Mouse (Mus musculus) adrenal gland, adult 2 months (tissue): ENCODE measurements at regions not wholly inside any gene's neighbourhood (a gene's known extent, or its start where the extent isn't known, plus 50 kb on each side); places are given as distances from the start of the nearest gene placed in this dataset.
"Not testable (repeated sequence)": the region's sequence is repeated elsewhere in the genome, so short reads cannot be mapped to it uniquely, and the experiment has no call there.

Experiments
- DNase-seq: peaks from one replicate; pipeline ENCODE4 v3.0.0; 2021

DNA sequence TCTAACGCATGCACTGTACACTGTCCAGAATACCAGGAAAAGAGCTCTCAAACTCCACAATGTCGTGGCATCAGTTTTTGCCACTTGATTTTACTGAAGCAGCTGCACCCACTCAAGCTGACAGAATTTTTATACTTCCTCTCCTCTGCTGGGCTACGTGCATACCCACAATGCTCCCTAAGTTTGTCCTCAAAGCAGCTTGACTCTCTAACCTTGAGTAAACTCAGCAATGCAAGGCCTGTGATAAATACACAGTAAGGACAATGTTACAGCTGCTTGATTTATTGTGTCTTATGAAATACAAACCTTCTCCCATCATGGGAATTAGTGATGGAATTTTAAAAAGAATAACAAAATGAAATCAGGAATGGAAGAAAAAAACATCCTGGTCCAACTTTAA, 129.7 kb downstream of the Trmt11 start:
- peak; percentile 30 for DNase-seq

DNA sequence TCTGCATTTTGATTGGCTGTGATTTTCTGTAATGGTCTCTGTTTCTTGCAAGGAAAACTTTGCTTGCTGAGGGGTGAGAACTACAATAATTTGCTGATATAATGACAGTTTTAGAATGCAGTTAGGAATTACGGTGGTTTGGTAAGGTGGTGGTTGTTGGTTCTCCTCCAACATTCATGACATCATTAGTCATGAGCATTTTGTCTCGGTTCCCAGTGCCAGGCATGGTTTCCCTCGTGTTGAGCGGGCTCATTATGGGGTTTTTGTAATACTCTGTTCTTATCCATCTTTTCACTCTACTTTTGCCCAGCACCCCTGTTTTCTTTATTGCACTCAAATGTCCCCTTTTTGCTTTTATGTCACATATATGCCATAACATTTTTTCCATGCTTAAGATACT, 149.9 kb downstream of the Trmt11 start:
- no peak for DNase-seq

GRCm38 (mm10) chr10:30447057-30447456, 153.5 kb downstream of the Trmt11 start:
- no peak for DNase-seq

- DNase-seq: no peak
These were observed 154.0 kb downstream of the Trmt11 start for GRCm38 (mm10) chr10:30446572-30446971.

GRCm38 (mm10) chr10:30439802-30440201, 160.7 kb downstream of the Trmt11 start:
- no peak for DNase-seq

- no peak for DNase-seq
These were observed 174.1 kb downstream of the Trmt11 start for GRCm38 (mm10) chr10:30426420-30426923.

GRCm38 (mm10) chr10:30419391-30420043, 181.0 kb downstream of the Trmt11 start:
- peak; percentile 7 for DNase-seq

DNA sequence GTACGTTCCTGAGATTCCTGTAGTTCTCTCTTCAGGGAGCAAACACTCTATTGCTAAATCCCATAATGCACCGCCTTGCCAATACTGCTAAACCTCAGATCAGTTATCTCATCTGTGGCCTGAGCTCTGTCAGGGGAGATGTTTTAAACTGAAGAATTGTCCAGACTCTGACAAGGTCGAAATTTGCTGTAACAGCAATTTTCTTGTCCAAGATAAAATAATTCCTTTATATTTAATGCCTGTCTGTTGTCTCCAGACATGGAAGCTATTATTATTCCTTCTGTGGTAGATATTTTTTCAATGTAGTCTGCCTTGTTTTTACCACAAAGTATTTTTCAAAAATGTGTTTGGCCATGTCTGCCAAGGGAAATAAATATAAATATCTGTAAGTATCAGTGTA, 184.2 kb downstream of the Trmt11 start:
- no peak for DNase-seq

- no peak for DNase-seq
These were observed 188.8 kb downstream of the Trmt11 start for GRCm38 (mm10) chr10:30411736-30412135.

DNA sequence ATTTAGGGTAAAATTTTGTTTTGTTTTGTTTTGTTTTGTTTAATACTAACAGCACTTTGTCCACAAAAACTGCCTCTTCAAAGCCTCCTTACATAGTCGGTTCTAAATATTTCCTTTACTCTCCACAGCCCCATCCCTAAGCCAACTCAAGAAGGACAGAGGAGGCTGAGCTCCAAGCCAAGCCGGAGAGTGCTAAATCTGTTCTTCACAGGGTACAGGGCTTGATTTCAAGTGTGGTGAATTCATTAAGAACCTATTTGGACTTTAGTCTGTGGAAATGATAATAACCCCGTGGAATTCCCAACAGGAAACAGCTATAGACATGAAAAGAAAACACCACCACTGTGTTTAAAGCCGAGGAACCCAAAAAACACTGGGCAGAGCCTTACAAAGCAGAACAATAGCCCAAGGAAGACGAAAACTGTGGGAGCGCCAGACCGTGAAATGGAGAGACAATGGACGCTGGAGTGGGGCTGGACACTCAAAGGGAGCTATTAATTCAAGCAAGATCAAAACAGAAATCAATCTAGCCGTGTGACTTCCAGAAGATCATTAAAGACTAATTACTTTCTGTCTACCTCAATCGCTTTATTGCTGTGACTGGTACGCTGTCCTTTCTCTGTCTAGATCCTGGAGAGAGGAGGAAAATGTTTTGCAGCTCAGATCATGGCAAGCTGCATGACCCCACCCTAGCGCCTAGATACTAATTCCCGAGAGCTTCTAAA, 194.7 kb downstream of the Trmt11 start:
- no peak for DNase-seq

DNA sequence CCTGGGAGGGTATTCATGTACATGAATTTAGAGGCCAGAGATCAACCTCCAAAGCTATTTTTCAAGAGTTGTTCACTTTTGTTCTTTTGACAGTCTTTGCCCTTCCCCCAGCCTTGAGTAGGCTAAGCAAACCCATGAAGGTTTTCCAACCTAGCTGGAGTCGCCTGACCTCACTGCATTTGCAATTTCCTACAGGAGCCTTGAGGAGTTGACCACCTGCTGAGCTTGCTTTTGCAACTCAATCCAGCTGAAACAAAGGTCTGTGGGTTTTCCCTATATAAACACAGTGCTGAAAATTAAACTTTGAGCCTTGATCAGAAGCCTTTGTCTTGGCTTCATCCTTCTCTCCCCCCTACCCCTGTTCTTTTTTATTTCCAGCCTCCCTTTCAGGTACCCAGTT, 170.2 kb upstream of the Cenpw start:
- no peak for DNase-seq

DNA sequence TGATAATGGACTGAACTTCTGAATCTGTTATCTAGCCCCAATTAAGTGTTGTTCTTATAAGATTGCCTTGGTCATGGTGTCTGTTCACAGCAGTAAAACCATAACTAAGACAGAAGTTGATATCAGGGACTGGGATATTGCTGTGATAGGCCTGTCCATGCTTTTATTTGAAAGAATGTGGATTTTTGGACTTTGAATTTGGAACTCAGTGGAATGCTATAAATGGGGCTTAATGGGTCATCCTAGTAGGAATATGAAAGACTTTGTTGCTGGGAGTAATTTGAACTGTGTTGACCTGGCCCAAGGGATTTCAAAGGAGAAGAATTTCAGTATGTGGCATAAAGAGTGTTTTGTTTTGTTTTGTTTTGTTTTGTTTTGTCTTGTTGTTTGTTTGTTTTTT, 160.5 kb upstream of the Cenpw start:
- not testable (repeated sequence) for DNase-seq

DNA sequence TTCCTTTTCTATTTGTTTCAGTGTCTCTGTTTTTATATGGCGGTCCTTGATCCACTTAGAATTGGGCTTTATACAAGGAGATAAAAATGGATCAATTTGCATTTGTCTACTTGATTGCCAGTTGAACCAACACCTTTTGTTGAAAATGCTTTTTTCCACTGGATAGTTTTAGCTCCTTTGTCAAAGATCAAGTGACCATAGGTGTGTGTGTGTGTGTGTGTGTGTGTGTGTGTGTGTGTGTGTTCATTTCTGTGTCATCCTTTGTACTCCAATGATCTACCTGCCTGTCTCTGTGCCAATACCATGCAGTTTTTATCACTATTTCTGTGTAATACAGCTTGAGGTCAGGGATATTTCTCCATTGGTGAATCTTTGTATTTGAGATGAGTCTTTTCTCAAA, 158.7 kb upstream of the Cenpw start:
- DNase-seq: no peak

DNA sequence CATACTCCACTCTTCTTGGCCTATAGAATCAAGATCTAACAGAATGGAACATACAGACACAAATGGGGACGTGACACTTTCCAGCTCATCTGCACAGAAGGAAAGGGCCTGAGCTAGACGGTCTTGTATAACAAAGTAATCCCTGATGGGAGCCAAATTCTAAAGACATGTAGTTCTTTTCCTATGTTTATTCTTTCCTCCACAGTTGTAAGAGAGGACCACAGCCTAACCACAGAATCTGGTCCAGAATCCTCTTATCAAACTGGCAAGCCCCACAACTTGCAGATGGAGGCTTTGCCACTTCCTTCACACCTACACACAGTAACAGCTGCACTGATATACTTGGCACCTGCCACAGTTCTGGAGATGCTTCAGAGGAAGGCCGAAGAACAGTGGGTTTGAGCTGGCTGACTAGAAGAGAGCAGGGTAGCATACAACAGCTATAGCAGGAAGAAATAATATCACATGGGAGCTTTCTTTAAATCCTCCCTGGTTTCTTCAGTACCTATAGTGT, 142.7 kb upstream of the Cenpw start:
- no peak for DNase-seq

GRCm38 (mm10) chr10:30328334-30329014, 128.1 kb upstream of the Cenpw start:
- DNase-seq: no peak

- no peak for DNase-seq
These were observed 127.5 kb upstream of the Cenpw start for GRCm38 (mm10) chr10:30327849-30328248.

GRCm38 (mm10) chr10:30326861-30327260, 126.5 kb upstream of the Cenpw start:
- DNase-seq: no peak

DNA sequence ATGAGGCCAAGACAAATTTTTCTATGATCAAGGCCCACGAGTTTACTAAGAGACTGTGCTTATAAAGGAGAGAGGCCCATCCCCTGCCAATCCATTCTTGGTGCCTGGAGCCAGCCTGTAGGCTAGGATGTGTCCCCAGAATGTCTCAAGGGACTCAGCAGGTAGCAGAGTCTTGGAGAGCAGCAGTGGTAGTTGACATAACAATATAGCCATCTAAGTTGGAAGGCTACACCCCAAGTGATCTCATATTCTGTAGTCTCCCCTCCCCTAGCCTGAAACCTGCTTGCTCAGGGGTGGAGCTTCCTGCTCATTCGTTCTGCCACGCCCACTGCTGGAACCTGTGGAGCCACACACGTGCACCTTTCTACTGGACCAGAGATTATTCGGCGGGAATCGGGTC, 95.5 kb upstream of the Cenpw start:
- DNase-seq: not testable (repeated sequence)

- no peak for DNase-seq
These were observed 81.3 kb upstream of the Cenpw start for GRCm38 (mm10) chr10:30281666-30282065.

DNA sequence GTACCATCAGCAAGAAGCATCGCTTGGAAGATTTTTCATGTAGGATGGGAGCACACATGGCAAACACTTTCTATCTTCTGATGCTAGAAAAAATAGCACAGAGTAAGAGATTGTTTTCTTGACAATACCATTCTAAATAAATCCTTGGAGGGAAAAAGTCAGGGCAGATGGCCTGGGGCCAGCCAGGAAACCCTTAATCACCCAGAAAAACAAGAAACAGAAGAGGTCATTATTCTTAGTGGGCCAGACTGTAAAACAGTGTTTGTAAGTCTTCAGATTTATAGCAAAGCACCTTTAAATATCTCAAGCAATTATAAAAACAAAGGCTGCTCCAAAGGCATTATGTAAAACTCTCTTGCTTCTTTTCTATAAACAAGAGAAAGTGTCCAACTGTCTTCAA, 80.1 kb upstream of the Cenpw start:
- DNase-seq: no peak

- no peak for DNase-seq
These were observed 79.6 kb upstream of the Cenpw start for GRCm38 (mm10) chr10:30279978-30280377.

- DNase-seq: no peak
These were observed 78.6 kb upstream of the Cenpw start for GRCm38 (mm10) chr10:30278987-30279386.

GRCm38 (mm10) chr10:30265129-30265528, 64.8 kb upstream of the Cenpw start:
- DNase-seq: no peak
